Comparison of ENCODE assay signal across 9 mouse cellular contexts in the genomic region with DNA sequence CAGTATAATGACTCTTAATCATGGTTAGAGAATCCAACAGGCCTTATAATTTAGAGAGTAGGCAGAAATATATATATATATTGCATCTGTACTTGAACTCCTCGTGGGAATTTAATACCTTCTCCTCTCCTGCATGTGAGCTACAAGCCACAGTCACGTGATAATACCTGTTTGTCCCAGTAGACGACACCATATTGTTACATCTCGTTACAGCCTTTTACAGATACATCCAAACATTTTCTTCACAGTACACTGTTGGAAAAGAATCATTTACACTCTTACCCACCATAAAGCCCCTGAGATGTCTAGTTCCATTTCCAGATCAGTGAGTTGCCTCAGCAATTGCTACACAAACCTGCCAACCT. TPM values are rescaled to one million over a fixed set of nuclear protein-coding genes. Genes with fewer than 3 reads are reported as not detected.
A peak's percentile ranks its signal among the peaks of the same experiment; 100 is the strongest.
DNase-seq lines count a peak whose midpoint lies in the region; ATAC-seq and TF ChIP-seq lines count a peak whose summit lies in the region.
"Had no signal": no experiment of that assay in that cellular context is flagged by ENCODE, and none has a peak within 500 bp of the region (broad histone marks: within the 10 kb centered on the region; RNA-seq: fewer than 3 reads in every experiment).

No protein-coding gene starts in this region.

- intact Hi-C loops in left cerebral cortex, adult 2 months (cut with DNase I): no loop called here
- intact Hi-C loops in left cerebral cortex, postnatal 10 days (cut with DNase I): no loop called here

- peaks cover 8% of the 10 kb centered on the region; the same call in 1 of the 2 replicates for H3K4me1 ChIP-seq in embryonic facial prominence, embryonic 12.5 days
- peaks cover 4% of the 10 kb centered on the region; the same call in 1 of the 2 replicates for H3K4me1 ChIP-seq in intestine, embryonic 14.5 days (replicated peaks; ENCODE audit: control insufficient read depth, insufficient read depth, low read length)

- peak overlapping the region; percentile 98 for H3K4me3 ChIP-seq in left cerebral cortex, adult 2 months
- H3K4me3 ChIP-seq in embryonic facial prominence, embryonic 12.5 days: peak overlapping the region; percentile 75
- peak overlapping the region; percentile 92 for H3K4me3 ChIP-seq in intestine, embryonic 14.5 days (ENCODE audit: low read depth, low read length)
- H3K4me3 ChIP-seq in myocyte: peak overlapping the region; percentile 66

- peak overlapping the region; percentile 59 for H3ac ChIP-seq in myocyte (ENCODE audit: control insufficient read depth, insufficient read length)

- TF ChIP-seq POLR2A in myocyte (IDR thresholded peaks at IDR 0.05; ENCODE audit: insufficient read length, low read depth): no peak

- no peak for TF ChIP-seq CTCF in left cerebral cortex, adult 2 months (IDR thresholded peaks at IDR 0.05)

- 48% methylated on average over 4 of the region's 4 CpGs for WGBS in embryonic facial prominence, embryonic 12.5 days
- WGBS in intestine, embryonic 14.5 days: 34% methylated on average over 4 of the region's 4 CpGs

- H3K9ac ChIP-seq in embryonic facial prominence, embryonic 12.5 days: peak overlapping the region; percentile 86
- peak overlapping the region; percentile 83 for H3K9ac ChIP-seq in intestine, embryonic 14.5 days (ENCODE audit: low read length)

- DNase-seq in left cerebral cortex, adult 2 months (ENCODE audit: extremely low spot score in 1 of 2, low spot score in 2 of 2): no peak
- DNase-seq in left cerebral cortex, postnatal 10 days (ENCODE audit: extremely low spot score in 1 of 2, low spot score in 2 of 2): no peak
- no peak for DNase-seq in intestine, embryonic 14.5 days (ENCODE audit: low spot score)
- DNase-seq in spleen, postnatal 4 days (ENCODE audit: low spot score in 2 of 2): no peak
- DNase-seq in embryo, embryonic 11 days: no peak

- no peaks in the 10 kb centered on the region for H3K9me3 ChIP-seq in embryonic facial prominence, embryonic 12.5 days
- H3K9me3 ChIP-seq in intestine, embryonic 14.5 days (ENCODE audit: control insufficient read depth, low read length): 0 out of 2 replicates have a peak, but pooled peaks cover 2% of the 10 kb centered on the region

- H3K79me2 ChIP-seq in myocyte (ENCODE audit: control insufficient read depth, insufficient read depth): peaks cover 12% of the 10 kb centered on the region

- peak overlapping the region; percentile 66 for H3K4me2 ChIP-seq in embryonic facial prominence, embryonic 12.5 days (replicated peaks)
- H3K4me2 ChIP-seq in intestine, embryonic 14.5 days (ENCODE audit: low read length): peak overlapping the region; percentile 86
- peak overlapping the region; percentile 70 for H3K4me2 ChIP-seq in myocyte (ENCODE audit: low read depth)

- H3K36me3 ChIP-seq in embryonic facial prominence, embryonic 12.5 days: peaks cover 22% of the 10 kb centered on the region
- peaks cover 23% of the 10 kb centered on the region for H3K36me3 ChIP-seq in intestine, embryonic 14.5 days (ENCODE audit: control insufficient read depth, insufficient read depth, low read length)
- H3K36me3 ChIP-seq in myocyte (ENCODE audit: control insufficient read depth, insufficient read depth): peaks cover 5% of the 10 kb centered on the region

- ATAC-seq in embryonic facial prominence, embryonic 12.5 days (ENCODE audit: insufficient number of reproducible peaks, insufficient read depth, low FRiP score, low TSS enrichment): no peak
- ATAC-seq in intestine, embryonic 14.5 days (replicated peaks; ENCODE audit: low FRiP score, low TSS enrichment, low read depth): no peak
- no peak for ATAC-seq in erythroid progenitor cell, adult 5-6 weeks (replicated peaks; ENCODE audit: low FRiP score, poor library complexity, severe bottlenecking)

- no peaks in the 10 kb centered on the region for H3K27me3 ChIP-seq in embryonic facial prominence, embryonic 12.5 days
- no peaks in the 10 kb centered on the region for H3K27me3 ChIP-seq in intestine, embryonic 14.5 days (replicated peaks; ENCODE audit: control insufficient read depth, insufficient read depth, low read length)
- no peaks in the 10 kb centered on the region for H3K27me3 ChIP-seq in myocyte (ENCODE audit: control insufficient read depth, insufficient read depth, insufficient read length)

- peak overlapping the region; percentile 95 for H3K27ac ChIP-seq in left cerebral cortex, adult 2 months
- no peak overlapping the region for H3K27ac ChIP-seq in embryonic facial prominence, embryonic 12.5 days
- H3K27ac ChIP-seq in intestine, embryonic 14.5 days (ENCODE audit: low read depth): no peak overlapping the region

TF ChIP-seq in myocyte, 11 proteins besides CTCF, POLR2A, EP300 and RAD21:
- TF ChIP-seq E2F4 (IDR thresholded peaks at IDR 0.05; ENCODE audit: insufficient read depth) (no peak), USF1 (IDR thresholded peaks at IDR 0.05; ENCODE audit: low read depth) (peak; percentile 60)

RNA-seq across cellular contexts. Expression of a gene that starts 0.8 kb away (rescaled TPM):
- 100 to 1,000 TPM; 214 to 229 TPM for total RNA-seq in left cerebral cortex, adult 2 months (2021)
- total RNA-seq in left cerebral cortex, postnatal 10 days (2021): 100 to 1,000 TPM; 203 to 206 TPM
- 65.4 and 73.8 TPM in 2 replicates for polyA plus RNA-seq in embryonic facial prominence, embryonic 12.5 days (2016; fragmentation: Nextera tagmentation; extraction: Ambion mirVana)
- 45.2 and 57.7 TPM in 2 replicates for polyA plus RNA-seq in intestine, embryonic 14.5 days (2014; fragmentation: Nextera tagmentation; extraction: Ambion mirVana)
- polyA plus RNA-seq in myocyte (2012; fragmentation: generic; extraction: Trizol): 19.6 TPM
- total RNA-seq in erythroid progenitor cell, adult 5-6 weeks (2015; ENCODE audit: low replicate concordance): 2.5 and 5.4 TPM in 2 replicates
- total RNA-seq in erythroid progenitor cell, adult 5-6 weeks (2017; ENCODE audit: low replicate concordance): 1.4 and 4.3 TPM in 2 replicates

RNA-seq across cellular contexts. Expression of a gene that starts 19.7 kb away (rescaled TPM):
- under 1 TPM in 1 of 2 experiments, not detected in 1; 0.81 TPM for total RNA-seq in left cerebral cortex, adult 2 months (2021)
- total RNA-seq in left cerebral cortex, postnatal 10 days (2021): not detected
- 0.38 and 0.65 TPM in 2 replicates for polyA plus RNA-seq in embryonic facial prominence, embryonic 12.5 days (2016; fragmentation: Nextera tagmentation; extraction: Ambion mirVana)
- 1.7 and 2.3 TPM in 2 replicates for polyA plus RNA-seq in intestine, embryonic 14.5 days (2014; fragmentation: Nextera tagmentation; extraction: Ambion mirVana)
- 0.56 TPM for polyA plus RNA-seq in myocyte (2012; fragmentation: generic; extraction: Trizol)
- 5.4 and 9.4 TPM in 2 replicates for total RNA-seq in erythroid progenitor cell, adult 5-6 weeks (2015; ENCODE audit: low replicate concordance)
- total RNA-seq in erythroid progenitor cell, adult 5-6 weeks (2017; ENCODE audit: low replicate concordance): 7.2 and 20.0 TPM in 2 replicates

RNA-seq across cellular contexts. Expression of a gene that starts 28.1 kb away (rescaled TPM):
- total RNA-seq in left cerebral cortex, adult 2 months (2021): not detected
- not detected for total RNA-seq in left cerebral cortex, postnatal 10 days (2021)
- 0.05 TPM in 1 of 2 replicates, not detected in the other for polyA plus RNA-seq in embryonic facial prominence, embryonic 12.5 days (2016; fragmentation: Nextera tagmentation; extraction: Ambion mirVana)
- 8.4 and 10.0 TPM in 2 replicates for polyA plus RNA-seq in intestine, embryonic 14.5 days (2014; fragmentation: Nextera tagmentation; extraction: Ambion mirVana)
- polyA plus RNA-seq in myocyte (2012; fragmentation: generic; extraction: Trizol): not detected
- total RNA-seq in erythroid progenitor cell, adult 5-6 weeks (2015; ENCODE audit: low replicate concordance): not detected in 2 replicates
- not detected in 2 replicates for total RNA-seq in erythroid progenitor cell, adult 5-6 weeks (2017; ENCODE audit: low replicate concordance)
- total RNA-seq: hematopoietic stem cell, adult 5-6 weeks had no signal

RNA-seq across cellular contexts. Expression of a gene that starts 46.0 kb away (rescaled TPM):
- 1 to 10 TPM; 1.6 to 1.7 TPM for total RNA-seq in left cerebral cortex, adult 2 months (2021)
- total RNA-seq in left cerebral cortex, postnatal 10 days (2021): 1 to 10 TPM in 1 of 2 experiments, under 1 TPM in 1; 0.43 to 1.1 TPM
- polyA plus RNA-seq in embryonic facial prominence, embryonic 12.5 days (2016; fragmentation: Nextera tagmentation; extraction: Ambion mirVana): 2.4 and 4.2 TPM in 2 replicates
- 5.1 and 8.3 TPM in 2 replicates for polyA plus RNA-seq in intestine, embryonic 14.5 days (2014; fragmentation: Nextera tagmentation; extraction: Ambion mirVana)
- 2.1 TPM for polyA plus RNA-seq in myocyte (2012; fragmentation: generic; extraction: Trizol)
- total RNA-seq in erythroid progenitor cell, adult 5-6 weeks (2015; ENCODE audit: low replicate concordance): 8.3 and 14.7 TPM in 2 replicates
- total RNA-seq in erythroid progenitor cell, adult 5-6 weeks (2017; ENCODE audit: low replicate concordance): 3.0 and 4.5 TPM in 2 replicates

Comparison
In these comparisons a context has a peak if more than half of its experiments do, and no peak if none do; other contexts are left out.
1. RNA of a gene that starts 0.8 kb away (total RNA-seq): 214 to 229 TPM in left cerebral cortex, adult 2 months and 203 to 206 TPM in left cerebral cortex, postnatal 10 days; 1.4 to 5.4 TPM in erythroid progenitor cell, adult 5-6 weeks; every median in the first group is over 10 times any median in the second.
2. Peak in every context shown above with its lines, with median percentiles within 50 percentile points of each other: H3K4me3 ChIP-seq and H3K4me2 ChIP-seq.